Mouse (Mus musculus): ENCODE data around the gene Ppp1r12c. TPM values are rescaled to one million over a fixed set of nuclear protein-coding genes. Genes with fewer than 3 reads are reported as not detected.
"Not testable (repeated sequence)": the region's sequence is repeated elsewhere in the genome, so short reads cannot be mapped to it uniquely, and the experiment has no call there.

The Ppp1r12c gene
- polyA plus RNA-seq, 1 experiment from 2014 or later, result 49.3 TPM

DNA sequence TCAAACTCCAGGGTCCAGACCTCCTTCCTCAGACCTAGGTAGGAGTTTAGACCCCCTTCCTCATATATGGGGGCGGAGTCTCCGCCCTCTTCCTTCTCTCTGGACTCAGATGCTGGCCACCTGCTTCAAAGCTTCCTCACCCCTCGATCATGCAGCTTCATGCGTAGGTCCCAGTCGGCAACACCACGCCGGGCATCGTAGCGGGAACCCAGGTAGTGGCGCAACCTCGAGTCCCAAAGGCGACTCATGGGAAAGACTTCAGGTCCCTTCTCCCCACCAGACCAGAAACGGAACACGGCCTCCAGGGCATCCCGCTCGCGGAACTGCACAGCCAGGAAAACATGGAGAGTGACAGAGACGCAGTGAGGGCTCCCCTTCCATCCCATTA is 25.8 kb upstream of the Ppp1r12c start:
- WGBS, result 44% methylated on average over 18 of the region's 18 CpGs
- H3K9ac ChIP-seq, result no peak overlapping the region
- no peak overlapping the region for H3K27ac ChIP-seq (replicated peaks)
- no peaks in the 10 kb centered on the region for H3K9me3 ChIP-seq
- peaks cover 10% of the 10 kb centered on the region; the same call in 1 of the 2 replicates for H3K27me3 ChIP-seq
- H3K4me3 ChIP-seq, result peak overlapping the region; percentile 37
- ATAC-seq (ENCODE audit: low FRiP score, low read depth), result 0 out of 2 replicates have a peak, but pooled peaks have one; percentile 1
- no peaks in the 10 kb centered on the region for H3K36me3 ChIP-seq
- peaks cover 18% of the 10 kb centered on the region for H3K4me1 ChIP-seq (replicated peaks)
- H3K4me2 ChIP-seq, result peak overlapping the region; percentile 72

DNA sequence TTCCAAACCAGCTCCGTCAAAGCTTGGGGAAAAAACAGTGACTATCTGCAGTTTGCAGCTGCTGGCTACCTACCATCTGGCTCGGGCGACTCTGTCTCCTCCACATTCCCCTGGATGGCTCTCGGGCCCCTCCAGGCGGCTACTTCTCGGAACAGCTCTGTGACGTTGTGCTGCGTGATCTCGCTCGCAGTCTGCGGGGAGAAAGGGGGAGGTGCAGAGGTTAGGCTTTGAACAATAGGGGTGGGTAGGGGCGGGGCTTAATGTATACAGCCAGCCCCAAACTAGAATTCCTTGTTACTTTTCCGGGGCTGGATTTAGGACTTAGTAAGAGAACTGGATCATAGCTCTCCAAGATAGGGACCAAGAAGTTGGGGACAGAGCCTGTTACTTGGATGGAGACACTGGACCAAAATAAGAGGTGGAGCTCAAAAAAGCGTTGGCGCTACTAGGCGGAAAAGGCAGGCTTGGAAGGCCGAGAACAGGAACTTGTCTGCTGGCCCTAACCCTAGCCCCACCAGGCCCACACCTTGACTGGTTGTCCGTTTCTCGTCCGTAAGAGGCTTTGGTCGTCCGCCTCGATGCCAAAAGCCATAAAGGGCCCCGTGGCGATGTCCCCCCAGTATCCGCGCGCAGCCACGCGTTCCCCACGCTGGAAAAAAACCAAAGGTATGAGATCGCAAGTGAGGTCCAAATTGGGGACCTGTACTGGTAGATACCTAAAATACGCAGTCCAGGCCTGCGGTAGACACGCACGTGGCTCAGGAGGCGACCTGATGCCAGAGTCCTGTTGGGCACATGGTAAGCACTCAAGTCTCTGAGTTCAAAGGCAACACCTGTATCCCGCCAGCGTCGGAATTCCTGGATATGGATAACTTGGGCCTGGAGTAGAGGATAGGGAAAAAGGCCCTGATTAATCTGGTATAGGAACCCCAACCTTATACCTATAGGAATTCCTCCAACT is 25.1 kb upstream of the Ppp1r12c start:
- H3K27me3 ChIP-seq, result peaks cover 7% of the 10 kb centered on the region
- no peaks in the 10 kb centered on the region for H3K36me3 ChIP-seq
- H3K4me3 ChIP-seq, result peak overlapping the region; percentile 37
- 25% methylated on average over 40 of the region's 40 CpGs for WGBS
- peak overlapping the region; percentile 72 for H3K4me2 ChIP-seq
- H3K9ac ChIP-seq, result peak overlapping the region; percentile 45
- peak overlapping the region; percentile 53 for H3K27ac ChIP-seq (replicated peaks)
- H3K4me1 ChIP-seq (replicated peaks), result peaks cover 18% of the 10 kb centered on the region
- no peaks in the 10 kb centered on the region for H3K9me3 ChIP-seq
- ATAC-seq (ENCODE audit: low FRiP score, low read depth), result peak; percentile 93

DNA sequence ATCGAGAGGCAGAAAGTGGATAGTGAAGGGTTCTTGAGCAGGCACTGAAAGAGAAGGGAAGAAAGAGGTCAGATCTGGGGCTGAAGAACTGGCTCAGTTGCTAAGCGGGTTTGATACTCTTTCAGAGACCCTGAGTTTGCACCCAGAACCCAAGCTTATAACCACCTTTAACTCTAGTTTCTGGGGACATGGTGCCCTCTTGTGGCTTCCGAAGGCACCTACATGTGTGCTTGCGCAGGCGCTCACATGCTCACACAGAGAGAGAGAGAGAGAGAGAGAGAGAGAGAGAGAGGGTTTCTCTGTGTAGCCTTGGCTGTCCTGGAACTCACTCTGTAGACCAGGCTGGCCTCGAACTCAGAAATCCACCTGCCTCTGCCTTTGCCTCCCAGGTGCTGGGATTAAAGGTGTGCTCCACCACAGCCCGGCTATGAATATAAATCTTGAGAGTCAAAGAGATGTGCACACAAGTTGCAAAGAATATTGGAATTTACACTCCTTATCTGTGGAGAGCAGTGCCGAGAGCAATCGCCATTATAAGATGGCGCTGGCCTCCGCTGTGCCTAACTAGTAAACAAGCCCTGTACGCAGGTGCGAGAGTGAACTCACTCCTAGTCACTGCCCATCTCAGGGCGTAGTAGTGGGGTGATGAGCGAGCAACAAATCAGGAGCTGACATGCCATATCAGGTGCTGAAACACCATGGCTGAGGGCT is 22.9 kb upstream of the Ppp1r12c start, which contains the start of gene Tnni3:
TSS of gene Tnni3 (minus strand) at position 18 of the 711 bp plus-strand sequence.
- H3K4me2 ChIP-seq; H3K9ac ChIP-seq; H3K9me3 ChIP-seq; H3K4me3 ChIP-seq; H3K27ac ChIP-seq (replicated peaks); ATAC-seq (ENCODE audit: low FRiP score, low read depth); H3K36me3 ChIP-seq: not testable (repeated sequence)
- peaks cover 13% of the 10 kb centered on the region for H3K27me3 ChIP-seq
- H3K4me1 ChIP-seq (replicated peaks), result peaks cover 25% of the 10 kb centered on the region
- 75% methylated on average over 15 of the region's 15 CpGs for WGBS

DNA sequence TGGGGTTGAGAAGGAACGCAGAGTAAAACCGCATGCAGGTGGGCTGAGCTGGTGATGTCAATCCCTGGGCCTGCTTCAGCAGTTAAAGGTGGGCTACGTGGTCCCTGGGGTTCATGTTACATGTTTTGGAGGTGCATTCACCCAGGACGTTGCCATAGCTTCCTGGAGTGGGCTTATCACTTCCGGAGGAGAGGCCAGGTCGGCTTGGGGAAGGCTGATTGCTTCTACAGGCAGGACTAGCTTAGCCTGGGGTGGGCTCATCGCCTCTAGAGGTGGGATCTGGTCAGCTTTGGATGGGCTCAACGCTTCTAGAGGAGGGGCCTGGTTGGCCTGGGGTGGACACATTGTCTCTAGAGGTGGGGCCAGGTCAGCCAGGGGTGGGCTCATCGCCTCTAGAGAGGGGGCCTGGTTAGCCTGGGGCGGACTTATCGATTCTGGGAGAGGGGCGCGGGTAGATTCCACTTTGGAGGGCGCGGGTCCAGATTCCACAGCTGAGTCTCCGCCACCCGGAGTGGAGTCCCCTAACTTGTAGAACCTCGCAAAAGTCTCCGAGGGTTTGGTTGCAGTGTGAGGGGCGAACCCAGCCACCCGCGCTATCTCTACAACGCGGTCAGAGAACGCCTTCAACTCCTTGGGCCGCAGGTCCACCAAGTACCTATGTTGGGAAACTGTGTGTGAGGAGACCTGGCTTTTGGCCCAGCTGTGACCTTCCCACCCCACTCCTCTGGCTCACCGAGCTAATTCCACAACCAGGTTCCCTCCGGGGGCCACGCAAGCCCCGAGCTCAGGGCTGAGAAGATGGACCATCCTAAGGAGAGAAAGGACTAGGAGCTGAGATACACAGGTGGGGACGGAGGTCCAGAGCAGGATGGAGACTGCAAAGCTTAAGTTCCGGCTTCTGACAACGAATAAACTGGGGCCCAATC is 22.0 kb upstream of the Ppp1r12c start:
- peaks cover 25% of the 10 kb centered on the region for H3K4me1 ChIP-seq (replicated peaks)
- H3K9me3 ChIP-seq, result no peaks in the 10 kb centered on the region
- H3K36me3 ChIP-seq, result no peaks in the 10 kb centered on the region
- no peak overlapping the region for H3K4me3 ChIP-seq
- no peak overlapping the region for H3K4me2 ChIP-seq
- H3K27ac ChIP-seq (replicated peaks), result no peak overlapping the region
- H3K27me3 ChIP-seq, result peaks cover 13% of the 10 kb centered on the region
- no peak overlapping the region for H3K9ac ChIP-seq
- 92% methylated on average over 33 of the region's 33 CpGs for WGBS
- ATAC-seq (ENCODE audit: low FRiP score, low read depth), result no peak

DNA sequence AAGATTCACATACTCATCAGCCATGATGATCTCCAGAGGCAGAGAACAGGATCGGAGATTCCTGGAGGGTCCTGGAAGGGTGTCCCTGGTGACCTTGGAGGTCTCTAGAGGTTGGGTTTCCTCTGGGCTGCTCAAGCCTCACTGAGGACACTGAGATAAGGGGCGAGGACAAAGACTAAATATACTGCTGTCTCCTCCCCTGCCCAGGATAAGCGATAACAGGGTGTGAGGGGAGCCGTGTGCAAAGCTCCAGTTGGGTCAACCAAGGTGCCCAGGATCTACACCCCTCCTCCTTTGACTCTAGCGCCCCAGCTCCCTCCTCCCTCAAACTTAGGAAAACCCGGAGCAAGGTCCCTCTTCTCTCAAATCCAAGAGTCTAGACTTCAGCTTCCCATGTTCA is 20.8 kb upstream of the Ppp1r12c start:
- no peak overlapping the region for H3K9ac ChIP-seq
- 82% methylated on average over 6 of the region's 6 CpGs for WGBS
- no peak for ATAC-seq (ENCODE audit: low FRiP score, low read depth)
- peaks cover 21% of the 10 kb centered on the region for H3K4me1 ChIP-seq (replicated peaks)
- H3K4me3 ChIP-seq, result no peak overlapping the region
- peaks cover 11% of the 10 kb centered on the region for H3K27me3 ChIP-seq
- H3K36me3 ChIP-seq, result no peaks in the 10 kb centered on the region
- H3K9me3 ChIP-seq, result no peaks in the 10 kb centered on the region
- H3K4me2 ChIP-seq, result no peak overlapping the region
- H3K27ac ChIP-seq (replicated peaks), result no peak overlapping the region

DNA sequence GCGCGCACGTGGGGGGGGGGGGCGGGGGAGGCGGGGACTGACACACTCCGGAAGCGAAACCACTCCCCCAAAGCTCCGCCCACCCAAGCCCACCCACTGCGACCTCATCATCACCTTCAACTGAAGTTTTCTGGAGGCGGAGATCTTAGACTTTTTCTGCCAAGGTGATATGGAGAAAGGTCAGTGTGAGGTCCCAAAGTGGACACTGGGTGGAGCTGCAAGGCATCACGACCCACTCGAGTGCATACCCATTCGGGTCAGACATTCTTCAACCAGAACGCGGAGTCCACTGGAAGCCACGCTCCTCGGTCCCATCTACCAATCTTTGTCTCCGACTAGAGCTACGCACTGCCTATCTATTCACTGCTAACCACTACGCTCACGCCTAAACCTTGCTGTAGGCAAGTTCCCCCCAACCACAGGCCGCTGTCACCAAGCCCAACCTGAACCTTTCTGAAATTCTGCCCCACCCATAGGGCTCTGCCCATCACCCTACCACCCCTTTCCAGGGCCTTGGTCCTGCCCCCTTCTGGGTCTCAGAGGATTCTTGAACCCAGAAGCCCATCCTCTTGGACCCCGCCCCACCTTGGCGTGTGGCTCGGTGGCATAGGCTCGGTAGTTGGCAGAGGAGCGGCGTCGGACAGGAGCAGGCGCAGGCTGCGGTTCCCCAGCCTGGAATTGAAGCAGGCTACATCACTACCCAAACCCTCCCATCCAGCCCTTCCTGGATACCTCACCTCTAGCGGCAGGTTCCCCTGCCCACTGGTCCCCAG is 19.9 kb upstream of the Ppp1r12c start:
- Histone ChIP-seq H3K36me3 (no peaks in the 10 kb centered on the region), H3K4me3 (peak overlapping the region; percentile 25), H3K4me2 (peak overlapping the region; percentile 53), H3K9me3 (no peaks in the 10 kb centered on the region), H3K9ac (no peak overlapping the region), H3K4me1 (replicated peaks) (peaks cover 12% of the 10 kb centered on the region), H3K27ac (replicated peaks) (no peak overlapping the region), H3K27me3 (peaks cover 10% of the 10 kb centered on the region)
- ATAC-seq (ENCODE audit: low FRiP score, low read depth), result no peak
- WGBS, result 33% methylated on average over 32 of the region's 32 CpGs

DNA sequence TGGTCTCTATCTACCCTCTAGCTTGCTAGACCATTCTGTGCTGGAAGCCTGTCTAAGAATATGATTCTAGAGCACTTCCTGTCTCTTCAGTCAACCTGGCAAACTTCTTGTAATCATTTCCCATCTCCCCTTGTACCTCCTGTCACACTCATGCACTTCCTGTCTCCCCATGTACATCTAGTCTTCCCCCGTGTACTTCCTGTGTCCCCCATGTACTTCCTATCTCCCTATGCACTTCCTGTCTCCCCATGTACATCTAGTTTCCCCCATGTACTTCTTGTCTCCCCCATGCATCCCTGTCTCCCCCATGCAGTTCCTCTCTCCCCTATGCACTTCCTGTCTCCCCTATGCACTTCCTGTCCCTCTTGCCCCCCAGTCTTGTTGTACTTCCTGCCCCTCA is 17.0 kb upstream of the Ppp1r12c start:
- no peak for ATAC-seq (ENCODE audit: low FRiP score, low read depth)
- 82% methylated on average over 1 of the region's 1 CpGs for WGBS
- Histone ChIP-seq H3K27me3 (peaks cover 10% of the 10 kb centered on the region), H3K4me2 (no peak overlapping the region), H3K9ac (no peak overlapping the region), H3K4me1 (replicated peaks) (peaks cover 7% of the 10 kb centered on the region), H3K4me3 (no peak overlapping the region), H3K36me3 (no peaks in the 10 kb centered on the region), H3K9me3 (no peaks in the 10 kb centered on the region), H3K27ac (replicated peaks) (no peak overlapping the region)

DNA sequence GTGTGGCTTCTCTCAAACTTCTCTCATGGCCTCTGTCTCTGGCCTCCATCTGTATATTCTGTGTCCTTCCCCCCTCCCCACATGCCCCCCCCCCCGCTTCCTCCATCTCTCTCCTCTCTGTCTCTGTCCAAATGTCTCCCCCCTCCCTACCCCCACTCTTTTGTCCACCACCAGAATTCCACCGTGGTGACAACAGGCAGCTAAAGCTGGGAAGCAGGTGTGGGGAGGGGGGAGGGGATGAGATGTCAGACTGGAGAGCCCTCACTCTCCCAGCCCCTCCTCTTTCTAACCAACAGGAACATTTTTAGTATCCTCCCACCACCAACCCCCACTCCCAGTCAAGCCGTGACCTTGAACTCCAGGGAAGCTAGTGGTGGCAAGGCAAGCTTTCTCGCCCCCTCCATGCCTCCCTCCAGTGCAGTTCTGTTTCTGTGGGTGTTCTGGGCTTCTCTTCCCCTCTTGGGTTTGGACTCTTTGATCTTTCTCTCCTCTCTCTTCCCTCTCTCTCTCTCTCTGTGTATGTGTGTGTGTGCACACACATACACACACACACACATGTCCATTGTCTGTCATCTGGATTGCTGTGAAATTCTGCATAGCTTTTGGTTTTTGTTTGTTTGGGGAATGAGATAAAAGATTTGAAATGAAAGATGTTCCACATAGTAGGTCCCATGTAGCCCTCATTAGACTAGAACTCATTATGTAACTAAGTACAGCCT is 15.0 kb upstream of the Ppp1r12c start, which contains the start of gene Tnnt1:
TSS of gene Tnnt1 (minus strand) at position 51 of the 719 bp plus-strand sequence.
- no peak within 1 kb of the TSS for H3K4me2 ChIP-seq
- peaks cover 7% of the 10 kb centered on the region for H3K27me3 ChIP-seq
- no peaks in the 10 kb centered on the region for H3K36me3 ChIP-seq
- H3K9ac ChIP-seq, result no peak within 1 kb of the TSS
- no peak within 1 kb of the TSS for H3K27ac ChIP-seq (replicated peaks)
- no peak within 1 kb of the TSS for H3K4me3 ChIP-seq
- ATAC-seq (ENCODE audit: low FRiP score, low read depth), result no peak
- H3K9me3 ChIP-seq, result no peaks in the 10 kb centered on the region
- WGBS, result 14% methylated on average over 3 of the region's 4 CpGs
- peaks cover 7% of the 10 kb centered on the region for H3K4me1 ChIP-seq (replicated peaks)

DNA sequence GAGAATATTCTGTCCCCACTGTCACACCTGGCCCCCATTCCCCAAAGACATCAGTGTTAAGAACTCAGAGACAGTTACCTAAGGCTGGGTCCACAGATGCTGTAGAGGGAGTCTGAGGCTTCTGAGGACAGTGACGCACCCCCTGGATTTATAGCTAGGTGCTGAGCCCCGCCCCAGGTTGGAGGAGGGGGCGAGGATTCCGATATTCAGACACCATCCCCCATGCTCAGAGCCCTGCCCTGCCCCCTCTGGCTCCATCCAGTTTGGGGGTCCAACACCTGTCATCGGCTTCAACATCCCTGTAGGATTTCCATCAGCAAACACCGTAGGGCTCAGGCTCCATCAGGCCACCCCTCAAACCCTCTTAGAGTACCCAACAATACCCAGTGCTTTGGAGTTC is 14.4 kb upstream of the Ppp1r12c start:
- peaks cover 3% of the 10 kb centered on the region for H3K4me1 ChIP-seq (replicated peaks)
- WGBS, result 68% methylated on average over 6 of the region's 6 CpGs
- no peaks in the 10 kb centered on the region for H3K36me3 ChIP-seq
- H3K9me3 ChIP-seq, result no peaks in the 10 kb centered on the region
- H3K9ac ChIP-seq, result no peak overlapping the region
- peaks cover 7% of the 10 kb centered on the region for H3K27me3 ChIP-seq
- H3K27ac ChIP-seq (replicated peaks), result no peak overlapping the region
- no peak for ATAC-seq (ENCODE audit: low FRiP score, low read depth)
- no peak overlapping the region for H3K4me3 ChIP-seq
- H3K4me2 ChIP-seq, result no peak overlapping the region

DNA sequence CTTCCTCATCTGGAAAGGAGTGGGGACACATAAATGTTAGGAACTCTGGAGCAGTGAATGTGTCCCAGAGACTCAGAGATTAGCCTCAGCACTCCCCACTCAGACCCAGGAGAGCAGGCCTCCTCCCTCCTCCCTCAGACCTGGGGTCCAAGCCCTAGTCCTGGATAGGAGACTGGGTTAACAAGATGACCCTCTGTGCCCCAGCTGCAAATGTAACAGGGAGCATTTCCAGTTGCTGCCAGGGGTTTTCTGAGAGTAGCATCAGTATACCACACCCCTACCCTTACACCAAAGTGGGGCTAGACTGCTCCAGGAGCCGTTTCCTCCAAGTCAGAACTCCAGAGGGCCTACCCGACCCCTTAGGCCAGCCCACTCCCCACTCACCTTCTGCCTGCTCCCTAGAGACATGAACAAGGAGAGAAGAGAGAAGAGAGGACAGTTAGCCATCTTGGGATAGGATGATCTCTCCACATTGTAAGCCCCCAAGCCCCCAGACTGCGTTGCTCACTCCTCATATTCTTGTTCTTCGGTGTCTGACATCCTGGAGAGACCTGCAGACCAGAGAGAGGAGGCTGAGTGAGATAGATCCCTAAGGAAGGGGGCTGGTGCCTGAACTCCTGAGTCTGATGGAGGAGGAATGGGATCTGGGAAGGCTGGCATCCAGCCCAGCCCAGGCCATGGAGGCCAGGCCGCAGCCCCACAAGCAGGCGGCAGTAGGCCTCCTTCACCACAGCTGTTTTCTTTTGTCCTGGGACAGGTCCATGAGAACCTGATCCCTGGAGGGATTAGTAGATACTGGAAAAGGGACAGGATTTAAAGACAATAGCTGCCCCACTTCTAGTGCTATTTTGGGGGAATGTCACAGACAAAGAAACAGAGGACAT is 12.6 kb upstream of the Ppp1r12c start:
- Histone ChIP-seq H3K4me1 (replicated peaks) (no peaks in the 10 kb centered on the region), H3K27me3 (no peaks in the 10 kb centered on the region), H3K36me3 (no peaks in the 10 kb centered on the region), H3K9me3 (no peaks in the 10 kb centered on the region), H3K4me2 (no peak overlapping the region), H3K27ac (replicated peaks) (no peak overlapping the region), H3K9ac (no peak overlapping the region), H3K4me3 (no peak overlapping the region)
- ATAC-seq (ENCODE audit: low FRiP score, low read depth), result no peak; the same call in 1 of the 2 replicates
- 58% methylated on average over 6 of the region's 6 CpGs for WGBS

All from hindbrain, embryonic 15.5 days (tissue).